Mouse (Mus musculus): ENCODE measurements at regions not wholly inside any gene's neighbourhood (a gene's known extent, or its start where the extent isn't known, plus 50 kb on each side); places are given as distances from the start of the nearest gene placed in this dataset.
A peak's percentile ranks its signal among the peaks of the same experiment; 100 is the strongest.

DNA sequence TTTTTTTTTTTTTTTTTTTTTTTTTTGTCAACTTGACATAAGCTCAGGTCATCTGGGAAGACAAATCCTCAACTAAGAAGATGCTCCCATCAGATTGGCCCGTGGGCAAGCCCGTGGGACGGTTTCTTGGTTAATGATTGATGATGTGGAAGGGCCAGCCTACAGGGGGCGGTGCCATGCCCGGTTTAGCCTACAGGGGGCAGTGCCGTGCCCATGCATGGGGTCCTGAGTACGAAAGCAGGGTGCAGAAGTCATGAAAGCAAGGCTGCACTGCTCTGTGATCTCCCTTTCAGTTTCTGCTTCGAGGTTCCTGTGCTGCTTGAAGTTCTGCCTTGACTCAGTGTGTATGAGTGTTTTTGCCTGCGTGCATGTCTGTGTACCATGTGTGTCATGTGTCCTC lies 127.7 kb upstream of the Lhx8 start:
- TF ChIP-seq POLR2AphosphoS2 (IDR thresholded peaks at IDR 0.05; ENCODE audit: low read depth, low read length) (no peak), CTCF (conservative IDR thresholded peaks at IDR 0.05 in 1 of 2, IDR thresholded peaks at IDR 0.05 in 1 of 2; ENCODE audit: low read depth in 2 of 2, low read length in 2 of 2) (peak; percentile 44 to 72), MAX (IDR thresholded peaks at IDR 0.05; ENCODE audit: low read length) (no peak), POLR2A (IDR thresholded peaks at IDR 0.05; ENCODE audit: low read depth, low read length) (no peak), JUND (conservative IDR thresholded peaks at IDR 0.05; ENCODE audit: low read depth, low read length) (no peak)

All from CH12.LX (cell line).